Mouse (Mus musculus): ENCODE measurements around the gene Prps1l3. TPM values are rescaled to one million over a fixed set of nuclear protein-coding genes. Genes with fewer than 3 reads are reported as not detected.

Gene Prps1l3
- 70.2 and 73.5 TPM in 2 replicates for polyA plus RNA-seq (2016; fragmentation: Nextera tagmentation; extraction: Ambion mirVana)

DNA sequence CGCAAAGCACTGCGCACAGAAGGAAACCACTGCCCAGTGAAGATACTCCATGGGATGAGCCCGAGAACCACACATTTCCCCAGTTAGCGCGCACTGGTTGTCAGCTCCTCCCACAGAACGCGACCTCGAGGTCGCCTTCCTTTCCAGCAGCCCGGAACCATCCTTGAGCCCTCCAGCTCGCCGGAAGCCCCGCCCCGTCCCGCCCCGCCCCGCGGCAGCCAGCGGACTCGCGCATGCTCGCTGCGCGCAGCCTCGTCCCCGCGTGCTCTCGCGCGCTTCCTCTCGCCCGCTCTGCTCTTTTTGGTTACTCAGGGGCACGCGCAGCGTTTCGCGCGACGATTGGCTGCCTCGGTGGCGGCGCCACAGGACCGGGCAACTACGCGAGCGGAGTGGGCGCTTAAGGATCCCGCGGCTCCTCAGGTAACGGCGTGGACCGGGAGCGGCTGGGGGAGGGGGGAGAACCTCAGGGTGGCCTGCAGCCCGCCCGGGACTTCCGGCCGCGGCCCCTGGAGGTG lies at the start of gene Prps1l3, which contains the start of gene Mipol1:
TSS of gene Prps1l3 (plus strand) at position 221 of the 515 bp plus-strand sequence.
TSS of gene Mipol1 (plus strand) at position 236 of the 515 bp plus-strand sequence.
- Histone ChIP-seq H3K4me3 (peak within 1 kb of the TSS; percentile 70), H3K9ac (peak within 1 kb of the TSS; percentile 78), H3K9me3 (no peaks in the 10 kb centered on the region), H3K27me3 (no peaks in the 10 kb centered on the region), H3K4me2 (replicated peaks) (peak within 1 kb of the TSS; percentile 47), H3K4me1 (no peaks in the 10 kb centered on the region), H3K36me3 (peaks cover 7% of the 10 kb centered on the region), H3K27ac (peak within 1 kb of the TSS; percentile 89)
- WGBS, result under 1% methylated on average over 58 of the region's 58 CpGs
- peak; percentile 95 for ATAC-seq (ENCODE audit: insufficient number of reproducible peaks, insufficient read depth, low FRiP score, low TSS enrichment)

DNA sequence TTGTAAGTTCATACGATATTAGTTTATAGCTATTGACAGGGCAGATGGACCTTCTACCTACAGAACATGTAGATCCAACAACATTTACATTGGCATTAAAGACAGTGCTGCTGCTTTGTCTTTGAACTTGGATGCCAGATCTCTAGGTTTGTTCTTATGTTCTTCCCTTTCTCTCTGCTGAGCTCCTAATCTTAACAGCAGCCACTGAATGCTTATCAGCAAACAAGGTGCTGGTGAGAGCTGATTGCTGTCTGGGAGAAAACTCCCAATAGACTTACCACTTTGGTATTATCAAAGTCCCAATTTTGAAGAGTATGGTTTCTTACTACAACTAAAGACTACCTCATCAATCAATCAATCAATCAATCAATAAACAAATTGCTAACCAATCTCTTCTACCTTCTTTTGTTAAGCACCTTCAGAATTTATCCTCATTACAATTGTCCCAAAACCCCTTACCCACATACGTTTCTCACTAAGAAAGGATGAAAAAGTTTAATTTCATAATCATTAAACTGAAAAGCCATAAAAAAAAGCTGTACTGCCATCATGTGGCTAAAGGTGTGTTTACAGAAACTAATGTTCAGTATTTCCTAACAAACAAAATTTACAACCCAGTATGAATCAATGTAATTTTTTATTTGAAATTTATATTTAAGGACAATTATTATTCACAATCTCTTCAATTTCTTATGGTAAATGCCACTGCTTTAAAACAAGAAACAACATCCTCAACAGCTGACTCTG lies 45.6 kb upstream of the Prps1l3 start:
- 57% methylated on average over 2 of the region's 2 CpGs for WGBS
- Histone ChIP-seq H3K27ac (no peak overlapping the region), H3K36me3 (no peaks in the 10 kb centered on the region), H3K9me3 (no peaks in the 10 kb centered on the region), H3K4me3 (no peak overlapping the region), H3K9ac (no peak overlapping the region), H3K4me2 (replicated peaks) (no peak overlapping the region), H3K4me1 (peaks cover under 1% of the 10 kb centered on the region), H3K27me3 (peaks cover 3% of the 10 kb centered on the region; the same call in 1 of the 2 replicates)
- no peak for ATAC-seq (ENCODE audit: insufficient number of reproducible peaks, insufficient read depth, low FRiP score, low TSS enrichment)

- H3K9me3 ChIP-seq, result no peaks in the 10 kb centered on the region
Observed at GRCm38 (mm10) chr12:57185475-57185874, 44.7 kb upstream of the Prps1l3 start.

GRCm38 (mm10) chr12:57186126-57186525 lies 44.1 kb upstream of the Prps1l3 start:
- H3K27ac ChIP-seq, result no peak overlapping the region
- no peaks in the 10 kb centered on the region for H3K36me3 ChIP-seq
- 72% methylated on average over 2 of the region's 2 CpGs for WGBS
- H3K27me3 ChIP-seq, result peaks cover 3% of the 10 kb centered on the region; the same call in 1 of the 2 replicates
- no peak for ATAC-seq (ENCODE audit: insufficient number of reproducible peaks, insufficient read depth, low FRiP score, low TSS enrichment)
- H3K4me3 ChIP-seq, result no peak overlapping the region
- no peaks in the 10 kb centered on the region for H3K9me3 ChIP-seq
- no peaks in the 10 kb centered on the region for H3K4me1 ChIP-seq
- no peak overlapping the region for H3K4me2 ChIP-seq (replicated peaks)
- H3K9ac ChIP-seq, result no peak overlapping the region

More at GRCm38 (mm10) chr12:57185475-57185874, 44.7 kb upstream of the Prps1l3 start:
- ATAC-seq (ENCODE audit: insufficient number of reproducible peaks, insufficient read depth, low FRiP score, low TSS enrichment), result no peak
- Histone ChIP-seq H3K27ac (no peak overlapping the region), H3K4me2 (replicated peaks) (no peak overlapping the region), H3K4me3 (no peak overlapping the region), H3K4me1 (no peaks in the 10 kb centered on the region), H3K36me3 (no peaks in the 10 kb centered on the region), H3K27me3 (peaks cover 3% of the 10 kb centered on the region; the same call in 1 of the 2 replicates), H3K9ac (no peak overlapping the region)
- WGBS, result 0% methylated on average over 1 of the region's 1 CpGs

DNA sequence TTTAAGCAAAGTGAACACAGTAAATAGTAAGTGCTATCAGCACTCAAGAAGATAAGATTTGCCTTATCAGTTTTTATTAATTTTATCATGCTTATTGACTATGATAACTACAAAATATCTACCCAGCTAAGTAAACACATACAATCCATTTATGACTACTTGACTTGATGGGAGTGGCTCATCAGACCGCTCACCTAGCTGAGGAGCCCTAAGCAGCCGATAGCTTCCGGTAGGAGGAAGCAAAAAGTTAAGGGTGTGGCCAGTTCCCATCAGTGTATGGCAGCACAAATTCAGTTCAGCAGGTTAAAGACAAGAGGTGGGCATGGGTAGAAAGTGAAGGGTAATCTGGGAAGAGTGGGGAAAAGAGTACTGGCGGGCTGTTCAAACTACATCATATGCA lies 43.2 kb upstream of the Prps1l3 start:
- Histone ChIP-seq H3K4me2 (replicated peaks) (no peak overlapping the region), H3K4me3 (no peak overlapping the region), H3K9me3 (no peaks in the 10 kb centered on the region), H3K36me3 (no peaks in the 10 kb centered on the region), H3K9ac (no peak overlapping the region), H3K27ac (no peak overlapping the region), H3K27me3 (peaks cover 3% of the 10 kb centered on the region; the same call in 1 of the 2 replicates), H3K4me1 (no peaks in the 10 kb centered on the region)
- ATAC-seq (ENCODE audit: insufficient number of reproducible peaks, insufficient read depth, low FRiP score, low TSS enrichment), result no peak
- 86% methylated on average over 4 of the region's 4 CpGs for WGBS

DNA sequence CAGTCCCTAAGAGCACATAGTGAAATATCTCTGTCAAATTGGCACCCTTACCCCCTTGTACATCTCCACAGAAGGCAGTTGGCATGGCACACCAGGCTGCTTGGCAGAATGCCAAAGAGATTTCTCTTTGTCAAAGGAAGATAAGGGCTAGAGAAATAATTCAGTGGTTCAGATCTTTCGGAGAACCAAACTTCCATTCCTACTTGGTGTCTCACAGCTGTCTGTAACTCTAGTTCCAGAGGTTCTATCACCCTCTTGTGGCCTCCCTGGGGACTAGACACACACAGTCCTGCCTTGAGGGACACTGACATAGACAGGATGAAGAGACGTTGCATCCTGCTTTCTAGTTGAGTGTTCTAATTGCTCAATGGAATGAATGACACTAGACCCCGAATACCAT lies 35.6 kb upstream of the Prps1l3 start:
- no peak overlapping the region for H3K4me3 ChIP-seq
- no peak overlapping the region for H3K9ac ChIP-seq
- peaks cover 22% of the 10 kb centered on the region for H3K27me3 ChIP-seq
- H3K4me2 ChIP-seq (replicated peaks), result no peak overlapping the region
- no peaks in the 10 kb centered on the region for H3K9me3 ChIP-seq
- no peak overlapping the region for H3K27ac ChIP-seq
- ATAC-seq (ENCODE audit: insufficient number of reproducible peaks, insufficient read depth, low FRiP score, low TSS enrichment), result no peak
- 32% methylated on average over 3 of the region's 3 CpGs for WGBS
- H3K36me3 ChIP-seq, result no peaks in the 10 kb centered on the region
- no peaks in the 10 kb centered on the region for H3K4me1 ChIP-seq

DNA sequence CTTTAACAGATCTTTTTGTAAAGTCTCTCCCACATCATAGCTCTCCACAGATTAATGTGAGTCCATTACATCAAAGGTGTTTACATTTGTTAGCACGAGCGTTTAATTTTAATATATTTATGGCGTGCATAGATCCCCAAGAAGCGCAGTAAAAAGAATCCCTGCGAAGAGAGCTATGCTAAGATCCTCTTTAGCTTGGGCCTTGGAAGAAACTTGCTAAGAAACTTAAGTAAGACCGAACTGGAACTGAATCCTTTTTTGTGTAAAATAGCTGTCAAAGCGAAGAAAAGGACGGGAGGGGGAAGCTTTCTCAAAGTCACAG lies 34.0 kb upstream of the Prps1l3 start:
- no peak overlapping the region for H3K27ac ChIP-seq
- WGBS, result 11% methylated on average over 8 of the region's 8 CpGs

GRCm38 (mm10) chr12:57196608-57197362 lies 33.4 kb upstream of the Prps1l3 start:
- no peak overlapping the region for H3K27ac ChIP-seq
- WGBS, result under 1% methylated on average over 59 of the region's 59 CpGs
- no peaks in the 10 kb centered on the region for H3K36me3 ChIP-seq
- H3K9me3 ChIP-seq, result no peaks in the 10 kb centered on the region
- H3K9ac ChIP-seq, result peak overlapping the region; percentile 50
- peaks cover 22% of the 10 kb centered on the region for H3K27me3 ChIP-seq
- H3K4me1 ChIP-seq, result no peaks in the 10 kb centered on the region
- ATAC-seq (ENCODE audit: insufficient number of reproducible peaks, insufficient read depth, low FRiP score, low TSS enrichment), result no peak
- peak overlapping the region; percentile 47 for H3K4me3 ChIP-seq
- peak overlapping the region; percentile 75 for H3K4me2 ChIP-seq (replicated peaks)

More for the DNA sequence above, 34.0 kb upstream of the Prps1l3 start:
- Histone ChIP-seq H3K9me3 (no peaks in the 10 kb centered on the region), H3K27me3 (peaks cover 22% of the 10 kb centered on the region), H3K4me1 (no peaks in the 10 kb centered on the region), H3K36me3 (no peaks in the 10 kb centered on the region), H3K4me3 (peak overlapping the region; percentile 47), H3K9ac (peak overlapping the region; percentile 50; the same call in 1 of the 2 replicates), H3K4me2 (replicated peaks) (peak overlapping the region; percentile 75)
- ATAC-seq (ENCODE audit: insufficient number of reproducible peaks, insufficient read depth, low FRiP score, low TSS enrichment), result no peak

- no peak for ATAC-seq (ENCODE audit: insufficient number of reproducible peaks, insufficient read depth, low FRiP score, low TSS enrichment)
- Histone ChIP-seq H3K9ac (peak within 1 kb of the TSS; percentile 50), H3K27ac (no peak within 1 kb of the TSS), H3K9me3 (no peaks in the 10 kb centered on the region), H3K4me1 (no peaks in the 10 kb centered on the region), H3K36me3 (no peaks in the 10 kb centered on the region), H3K4me3 (peak within 1 kb of the TSS; percentile 47), H3K27me3 (peaks cover 22% of the 10 kb centered on the region), H3K4me2 (replicated peaks) (peak within 1 kb of the TSS; percentile 75)
- 59% methylated on average over 10 of the region's 10 CpGs for WGBS
Observed at GRCm38 (mm10) chr12:57197363-57198026, 32.7 kb upstream of the Prps1l3 start, which contains the start of gene Slc25a21. Slc25a21 (minus strand) TSS chr12:57197472.

- Histone ChIP-seq H3K4me3 (no peak overlapping the region), H3K9me3 (no peaks in the 10 kb centered on the region)
- ATAC-seq (ENCODE audit: insufficient number of reproducible peaks, insufficient read depth, low FRiP score, low TSS enrichment), result no peak
Observed at GRCm38 (mm10) chr12:57198269-57198668, 31.9 kb upstream of the Prps1l3 start.

DNA sequence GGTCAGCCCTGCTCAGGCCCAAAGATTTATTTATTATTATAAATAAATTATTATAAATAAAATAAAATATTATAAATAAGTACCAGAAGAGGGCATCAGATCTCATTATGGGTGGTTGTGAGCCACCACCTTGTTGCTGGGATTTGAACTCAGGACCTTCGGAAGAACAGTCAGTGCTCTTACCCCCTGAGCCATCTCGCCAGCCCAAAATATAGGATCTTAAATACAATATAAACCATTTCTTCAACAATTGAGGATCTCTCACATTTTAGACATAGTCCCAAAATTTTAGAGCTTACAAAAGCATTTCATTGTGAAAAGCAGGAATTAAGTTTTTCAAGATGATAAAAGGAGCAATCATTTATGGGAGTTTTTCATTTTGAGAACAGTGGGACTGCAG lies 30.8 kb upstream of the Prps1l3 start:
- peaks cover 22% of the 10 kb centered on the region for H3K27me3 ChIP-seq
- WGBS, result 91% methylated on average over 2 of the region's 2 CpGs
- H3K9me3 ChIP-seq, result no peaks in the 10 kb centered on the region
- ATAC-seq (ENCODE audit: insufficient number of reproducible peaks, insufficient read depth, low FRiP score, low TSS enrichment), result no peak
- no peak overlapping the region for H3K4me2 ChIP-seq (replicated peaks)
- H3K9ac ChIP-seq, result no peak overlapping the region
- H3K36me3 ChIP-seq, result no peaks in the 10 kb centered on the region
- no peaks in the 10 kb centered on the region for H3K4me1 ChIP-seq
- H3K4me3 ChIP-seq, result no peak overlapping the region
- H3K27ac ChIP-seq, result no peak overlapping the region

More at GRCm38 (mm10) chr12:57198269-57198668, 31.9 kb upstream of the Prps1l3 start:
- no peak overlapping the region for H3K9ac ChIP-seq
- H3K27me3 ChIP-seq, result peaks cover 22% of the 10 kb centered on the region
- H3K4me1 ChIP-seq, result no peaks in the 10 kb centered on the region
- no peaks in the 10 kb centered on the region for H3K36me3 ChIP-seq
- H3K4me2 ChIP-seq (replicated peaks), result no peak overlapping the region
- H3K27ac ChIP-seq, result no peak overlapping the region

Data from embryonic facial prominence, embryonic 12.5 days (tissue).